Mouse (Mus musculus): ENCODE results near the gene Ddx17. TPM values are rescaled to one million over a fixed set of nuclear protein-coding genes. Genes with fewer than 3 reads are reported as not detected.

The Ddx17 gene
- 100 to 1,000 TPM; 296 to 324 (median 312) TPM for total RNA-seq (2022)

GRCm38 (mm10) chr15:79546410-79547288 lies at the start of gene Ddx17:
Ddx17 (minus strand) TSS chr15:79546741.
- DNase-seq (ENCODE audit: low spot score in 2 of 2), result peak; percentile 96 to 99

- DNase-seq (ENCODE audit: low spot score in 2 of 2), result no peak
These were observed 35.0 kb upstream of the Ddx17 start for GRCm38 (mm10) chr15:79581581-79581980.

GRCm38 (mm10) chr15:79577671-79578426 lies 31.3 kb upstream of the Ddx17 start:
- peak; percentile 6 to 23 for DNase-seq (ENCODE audit: low spot score in 2 of 2)

- DNase-seq (ENCODE audit: low spot score in 2 of 2), result no peak
These were observed 30.4 kb upstream of the Ddx17 start for GRCm38 (mm10) chr15:79576947-79577346.

- DNase-seq (ENCODE audit: low spot score in 2 of 2), result no peak
These were observed 29.1 kb upstream of the Ddx17 start for GRCm38 (mm10) chr15:79575543-79576222.

- peak; percentile 6 to 76 for DNase-seq (ENCODE audit: low spot score in 2 of 2)
These were observed 15.9 kb upstream of the Ddx17 start for GRCm38 (mm10) chr15:79562417-79562816.

- DNase-seq (ENCODE audit: low spot score in 2 of 2), result no peak
These were observed 13.1 kb upstream of the Ddx17 start for GRCm38 (mm10) chr15:79559649-79560048.

- no peak for DNase-seq (ENCODE audit: low spot score in 2 of 2)
These were observed 6.0 kb upstream of the Ddx17 start for GRCm38 (mm10) chr15:79552566-79552965.

GRCm38 (mm10) chr15:79548226-79548625 lies 1.7 kb upstream of the Ddx17 start:
- no peak for DNase-seq (ENCODE audit: low spot score in 2 of 2)

GRCm38 (mm10) chr15:79547289-79547820 lies 814 bp upstream of the Ddx17 start:
- no peak for DNase-seq (ENCODE audit: low spot score in 2 of 2)

GRCm38 (mm10) chr15:79545921-79546399 lies 581 bp downstream of the Ddx17 start:
- no peak for DNase-seq (ENCODE audit: low spot score in 2 of 2)

GRCm38 (mm10) chr15:79545496-79545895 lies 1.0 kb downstream of the Ddx17 start:
- DNase-seq (ENCODE audit: low spot score in 2 of 2), result no peak

- DNase-seq (ENCODE audit: low spot score in 2 of 2), result no peak
These were observed 2.6 kb downstream of the Ddx17 start for GRCm38 (mm10) chr15:79543968-79544367.

GRCm38 (mm10) chr15:79533796-79534195 lies 12.7 kb downstream of the Ddx17 start:
- DNase-seq (ENCODE audit: low spot score in 2 of 2), result no peak

GRCm38 (mm10) chr15:79529935-79530334 lies 16.6 kb downstream of the Ddx17 start:
- DNase-seq (ENCODE audit: low spot score in 2 of 2), result no peak

GRCm38 (mm10) chr15:79527991-79528639 lies 18.4 kb downstream of the Ddx17 start:
- DNase-seq (ENCODE audit: low spot score in 2 of 2), result no peak

GRCm38 (mm10) chr15:79527192-79527591 lies 19.3 kb downstream of the Ddx17 start:
- no peak for DNase-seq (ENCODE audit: low spot score in 2 of 2)

- no peak for DNase-seq (ENCODE audit: low spot score in 2 of 2)
These were observed 20.4 kb downstream of the Ddx17 start for GRCm38 (mm10) chr15:79525979-79526768.

- DNase-seq (ENCODE audit: low spot score in 2 of 2), result no peak
These were observed 21.0 kb downstream of the Ddx17 start for GRCm38 (mm10) chr15:79525564-79525963.
